Mouse (Mus musculus): ENCODE measurements around the gene Slc5a4a. TPM values are rescaled to one million over a fixed set of nuclear protein-coding genes. Genes with fewer than 3 reads are reported as not detected.

Slc5a4a gene
- polyA plus RNA-seq (2014; fragmentation: Nextera tagmentation; extraction: Ambion mirVana): not detected in 2 replicates

DNA sequence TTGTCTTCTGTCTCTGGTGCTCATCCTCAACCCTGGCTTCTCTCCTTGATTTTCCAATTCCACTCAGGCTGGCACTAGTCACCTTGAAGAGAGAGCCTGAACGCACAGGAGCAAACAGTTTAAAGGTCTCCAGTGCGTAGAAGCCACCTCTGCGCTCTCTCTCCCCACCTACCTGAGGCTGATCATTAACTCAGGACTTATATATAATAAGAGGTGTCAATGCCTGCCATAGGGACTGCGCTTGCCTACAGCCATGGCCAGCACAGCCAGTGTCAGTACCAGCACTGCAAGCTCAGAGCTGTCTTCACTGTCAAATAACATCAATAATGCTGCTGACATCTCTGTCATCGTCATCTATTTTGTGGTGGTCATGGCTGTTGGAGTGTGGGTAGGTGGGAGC lies at the start of gene Slc5a4a:
Gene Slc5a4a (plus strand): TSS at position 174 of the 400 bp plus-strand sequence.
- H3K9ac ChIP-seq (ENCODE audit: low read length): no peak within 1 kb of the TSS
- DNase-seq (ENCODE audit: low spot score) (no peak), ATAC-seq (ENCODE audit: insufficient read depth, low FRiP score, low TSS enrichment) (no peak)
- WGBS: 93% methylated on average over 5 of the region's 5 CpGs
- no peaks in the 10 kb centered on the region for H3K9me3 ChIP-seq (ENCODE audit: control insufficient read depth, low read length)
- H3K27me3 ChIP-seq (ENCODE audit: control insufficient read depth, insufficient read depth, low read length): no peaks in the 10 kb centered on the region
- H3K4me2 ChIP-seq (ENCODE audit: low read depth): no peak within 1 kb of the TSS
- H3K4me3 ChIP-seq (ENCODE audit: low read depth, low read length): no peak within 1 kb of the TSS
- H3K4me1 ChIP-seq (ENCODE audit: control insufficient read depth, insufficient read depth, low read length): no peaks in the 10 kb centered on the region
- H3K36me3 ChIP-seq (ENCODE audit: control insufficient read depth, insufficient read depth, low read length): no peaks in the 10 kb centered on the region
- no peak within 1 kb of the TSS for H3K27ac ChIP-seq (ENCODE audit: low read depth, low read length)

DNA sequence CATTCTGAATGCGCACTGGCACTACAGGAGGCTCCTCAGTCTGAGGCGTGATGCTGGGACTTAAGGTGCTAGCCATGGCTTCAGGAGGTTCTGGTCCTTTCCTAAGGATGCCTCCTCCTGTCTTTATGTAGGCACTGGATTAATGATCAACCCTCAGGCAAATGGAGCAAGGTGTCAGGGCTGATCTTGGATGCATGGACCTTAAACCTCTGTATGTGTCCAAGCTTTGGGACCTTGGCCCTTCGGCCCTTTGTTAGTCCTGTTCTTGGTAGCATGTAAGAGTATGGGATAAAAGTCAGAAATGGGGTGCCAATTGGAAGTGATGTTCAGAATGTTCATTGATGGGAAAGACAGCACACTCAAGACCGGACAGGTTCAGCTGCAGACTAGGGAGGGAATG lies 36.4 kb upstream of the Slc5a4a start, which contains the start of gene Slc5a4b:
Gene Slc5a4b (minus strand): TSS at position 101 of the 400 bp plus-strand sequence.
- no peak within 1 kb of the TSS for H3K9ac ChIP-seq (ENCODE audit: low read length)
- ATAC-seq (ENCODE audit: insufficient read depth, low FRiP score, low TSS enrichment): no peak
- no peaks in the 10 kb centered on the region for H3K4me1 ChIP-seq (ENCODE audit: control insufficient read depth, insufficient read depth, low read length)
- 93% methylated on average over 4 of the region's 4 CpGs for WGBS
- H3K36me3 ChIP-seq (ENCODE audit: control insufficient read depth, insufficient read depth, low read length): no peaks in the 10 kb centered on the region
- no peaks in the 10 kb centered on the region for H3K27me3 ChIP-seq (ENCODE audit: control insufficient read depth, insufficient read depth, low read length)
- H3K4me2 ChIP-seq (ENCODE audit: low read depth): no peak within 1 kb of the TSS
- no peak within 1 kb of the TSS for H3K4me3 ChIP-seq (ENCODE audit: low read depth, low read length)
- H3K9me3 ChIP-seq (ENCODE audit: control insufficient read depth, low read length): no peaks in the 10 kb centered on the region
- DNase-seq (ENCODE audit: low spot score): no peak
- H3K27ac ChIP-seq (ENCODE audit: low read depth, low read length): no peak within 1 kb of the TSS

DNA sequence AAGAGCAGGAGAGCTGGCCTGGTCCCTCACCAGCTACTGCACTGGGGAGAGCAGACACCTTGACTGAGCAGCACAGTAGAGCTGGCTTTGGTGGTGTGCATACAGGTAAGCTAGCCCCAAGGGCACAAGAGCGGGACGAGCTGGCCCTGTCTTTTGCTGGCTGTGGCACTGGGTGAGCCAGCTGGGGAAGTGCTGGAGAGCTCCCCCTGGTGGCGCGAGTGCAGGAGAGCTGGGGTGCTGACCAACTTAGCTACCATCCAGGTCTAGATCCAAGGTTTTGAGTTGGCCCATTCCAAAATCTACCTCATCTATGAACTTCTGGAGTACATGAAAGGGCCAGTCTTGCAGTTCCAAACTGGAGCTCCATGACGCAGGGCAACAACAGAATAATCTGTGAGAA lies 29.3 kb upstream of the Slc5a4a start:
- H3K9me3 ChIP-seq (ENCODE audit: control insufficient read depth, low read length): no peaks in the 10 kb centered on the region
- no peaks in the 10 kb centered on the region for H3K36me3 ChIP-seq (ENCODE audit: control insufficient read depth, insufficient read depth, low read length)
- H3K4me3 ChIP-seq (ENCODE audit: low read depth, low read length): no peak overlapping the region
- ATAC-seq (ENCODE audit: insufficient read depth, low FRiP score, low TSS enrichment): no peak
- no peaks in the 10 kb centered on the region for H3K27me3 ChIP-seq (ENCODE audit: control insufficient read depth, insufficient read depth, low read length)
- H3K4me2 ChIP-seq (ENCODE audit: low read depth): no peak overlapping the region
- WGBS: 35% methylated on average over 5 of the region's 5 CpGs
- no peak overlapping the region for H3K9ac ChIP-seq (ENCODE audit: low read length)
- H3K4me1 ChIP-seq (ENCODE audit: control insufficient read depth, insufficient read depth, low read length): no peaks in the 10 kb centered on the region
- peak; percentile 52 for DNase-seq (ENCODE audit: low spot score)
- no peak overlapping the region for H3K27ac ChIP-seq (ENCODE audit: low read depth, low read length)

DNA sequence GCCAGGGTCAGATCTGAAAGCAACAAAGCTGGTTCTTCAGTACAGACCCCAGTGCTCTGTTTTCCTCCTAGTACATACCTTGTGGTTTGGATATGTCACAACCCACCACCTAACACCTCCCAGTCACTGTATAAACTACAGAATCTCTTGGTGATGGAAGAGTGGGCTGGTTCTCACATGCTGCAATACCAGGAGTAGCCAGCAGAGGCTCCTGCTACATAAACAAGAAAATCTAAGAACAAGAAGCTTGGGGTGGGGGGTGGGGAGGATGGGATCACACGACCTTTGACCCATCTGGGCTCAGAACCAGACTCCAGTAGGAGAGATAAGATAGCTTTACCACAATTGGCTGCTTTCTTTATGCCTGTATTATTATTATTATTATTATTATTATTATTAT lies 28.5 kb upstream of the Slc5a4a start:
- Histone ChIP-seq H3K27me3 (ENCODE audit: control insufficient read depth, insufficient read depth, low read length) (no peaks in the 10 kb centered on the region), H3K36me3 (ENCODE audit: control insufficient read depth, insufficient read depth, low read length) (no peaks in the 10 kb centered on the region), H3K4me3 (ENCODE audit: low read depth, low read length) (no peak overlapping the region), H3K9me3 (ENCODE audit: control insufficient read depth, low read length) (no peaks in the 10 kb centered on the region), H3K27ac (ENCODE audit: low read depth, low read length) (no peak overlapping the region), H3K4me2 (ENCODE audit: low read depth) (no peak overlapping the region), H3K9ac (ENCODE audit: low read length) (no peak overlapping the region), H3K4me1 (ENCODE audit: control insufficient read depth, insufficient read depth, low read length) (no peaks in the 10 kb centered on the region)
- DNase-seq (ENCODE audit: low spot score) (peak; percentile 40), ATAC-seq (ENCODE audit: insufficient read depth, low FRiP score, low TSS enrichment) (no peak)
- 17% methylated on average over 1 of the region's 1 CpGs for WGBS

DNA sequence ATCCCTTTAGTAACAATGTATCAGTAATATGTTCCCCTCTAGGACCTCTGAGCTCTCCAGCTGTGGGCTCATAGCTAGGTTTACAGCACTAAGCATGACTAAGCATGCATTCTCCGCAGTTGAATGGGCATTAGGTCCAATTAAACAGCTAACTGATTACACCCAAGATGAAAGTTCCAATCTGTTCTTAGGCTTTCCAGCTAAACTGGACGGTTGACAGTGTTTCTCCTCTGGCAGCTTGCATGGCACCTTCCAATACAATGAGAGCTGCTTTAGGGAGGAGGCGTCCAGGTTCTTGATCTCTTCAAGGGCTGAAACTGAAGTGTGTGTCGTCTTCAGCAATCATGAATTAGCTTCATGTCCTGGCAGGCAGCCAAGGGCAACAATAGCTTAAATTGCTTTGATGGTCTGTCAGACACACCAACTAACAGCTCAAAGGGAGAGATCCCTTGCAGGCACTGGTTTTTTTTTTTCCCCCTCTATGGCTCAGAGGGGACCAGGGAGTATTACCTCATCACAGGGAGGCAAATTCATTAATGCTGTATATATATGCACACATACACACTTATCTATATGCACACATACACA lies 27.0 kb upstream of the Slc5a4a start:
- DNase-seq (ENCODE audit: low spot score) (no peak), ATAC-seq (ENCODE audit: insufficient read depth, low FRiP score, low TSS enrichment) (no peak)
- H3K27me3 ChIP-seq (ENCODE audit: control insufficient read depth, insufficient read depth, low read length): no peaks in the 10 kb centered on the region
- H3K4me1 ChIP-seq (ENCODE audit: control insufficient read depth, insufficient read depth, low read length): no peaks in the 10 kb centered on the region
- no peak overlapping the region for H3K27ac ChIP-seq (ENCODE audit: low read depth, low read length)
- no peak overlapping the region for H3K9ac ChIP-seq (ENCODE audit: low read length)
- H3K4me3 ChIP-seq (ENCODE audit: low read depth, low read length): no peak overlapping the region
- H3K4me2 ChIP-seq (ENCODE audit: low read depth): no peak overlapping the region
- no peaks in the 10 kb centered on the region for H3K36me3 ChIP-seq (ENCODE audit: control insufficient read depth, insufficient read depth, low read length)
- 53% methylated on average over 4 of the region's 4 CpGs for WGBS
- H3K9me3 ChIP-seq (ENCODE audit: control insufficient read depth, low read length): no peaks in the 10 kb centered on the region

DNA sequence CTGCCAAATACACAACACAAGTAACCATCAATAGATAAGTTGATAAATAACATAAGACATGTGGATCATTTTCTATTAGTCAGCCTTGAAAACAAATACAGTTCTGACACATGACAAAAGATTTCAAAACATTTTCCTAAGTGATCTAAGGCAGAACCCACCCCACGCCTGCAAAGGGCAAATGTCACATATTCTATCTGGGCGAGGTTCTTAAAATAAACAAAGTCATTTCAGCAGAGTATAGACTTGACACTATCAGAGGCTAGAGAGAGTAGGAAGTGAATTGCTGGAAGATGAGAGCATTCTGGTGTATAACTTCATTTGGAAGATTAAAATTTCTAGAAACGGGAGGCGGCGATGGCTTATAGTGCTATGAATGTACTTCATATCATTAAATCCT lies 25.8 kb upstream of the Slc5a4a start:
- no peaks in the 10 kb centered on the region for H3K9me3 ChIP-seq (ENCODE audit: control insufficient read depth, low read length)
- H3K27ac ChIP-seq (ENCODE audit: low read depth, low read length): no peak overlapping the region
- H3K36me3 ChIP-seq (ENCODE audit: control insufficient read depth, insufficient read depth, low read length): no peaks in the 10 kb centered on the region
- H3K27me3 ChIP-seq (ENCODE audit: control insufficient read depth, insufficient read depth, low read length): no peaks in the 10 kb centered on the region
- no peak overlapping the region for H3K4me2 ChIP-seq (ENCODE audit: low read depth)
- H3K9ac ChIP-seq (ENCODE audit: low read length): no peak overlapping the region
- DNase-seq (ENCODE audit: low spot score): no peak
- WGBS: 82% methylated on average over 5 of the region's 5 CpGs
- H3K4me3 ChIP-seq (ENCODE audit: low read depth, low read length): no peak overlapping the region
- ATAC-seq (ENCODE audit: insufficient read depth, low FRiP score, low TSS enrichment): no peak
- H3K4me1 ChIP-seq (ENCODE audit: control insufficient read depth, insufficient read depth, low read length): no peaks in the 10 kb centered on the region

DNA sequence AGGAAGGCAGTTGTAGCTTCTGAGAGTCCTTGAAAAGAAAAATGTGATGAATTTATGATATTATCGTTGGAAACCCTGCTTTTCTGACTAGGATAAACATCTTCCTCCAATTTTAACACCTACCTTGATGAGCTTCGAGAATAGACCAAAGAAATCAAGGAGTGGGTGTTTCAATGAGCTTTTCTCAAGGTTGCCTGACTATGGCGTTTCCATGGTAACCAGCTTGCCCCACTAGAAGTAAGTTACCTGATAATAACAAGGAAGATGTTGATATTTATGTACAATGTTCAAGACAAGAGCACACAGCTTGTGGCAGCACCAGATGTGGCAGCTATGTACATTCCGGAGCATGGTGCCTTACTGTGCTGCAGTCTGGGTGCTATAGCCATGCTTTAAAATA lies 14.7 kb upstream of the Slc5a4a start:
- H3K9ac ChIP-seq (ENCODE audit: low read length): no peak overlapping the region
- ATAC-seq (ENCODE audit: insufficient read depth, low FRiP score, low TSS enrichment): no peak
- H3K27ac ChIP-seq (ENCODE audit: low read depth, low read length): no peak overlapping the region

DNA sequence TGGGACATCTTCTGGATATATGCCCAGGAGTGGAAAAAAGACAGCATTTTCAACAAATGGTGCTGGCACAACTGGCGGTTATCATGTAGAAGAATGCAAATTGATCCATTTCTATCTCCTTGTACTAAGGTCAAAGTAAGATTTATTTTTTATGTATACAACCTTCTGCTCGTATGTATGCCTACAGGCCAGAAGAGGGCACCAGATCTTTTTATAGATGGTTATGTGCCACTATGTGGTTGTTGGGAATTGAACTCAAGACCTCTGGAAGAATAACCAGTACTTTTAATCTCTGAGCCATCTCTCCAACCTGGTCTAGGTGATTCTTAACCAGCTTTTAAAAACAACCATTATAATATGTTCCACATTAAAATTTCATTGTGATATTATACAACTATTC lies 10.9 kb upstream of the Slc5a4a start:
- no peak overlapping the region for H3K27ac ChIP-seq (ENCODE audit: low read depth, low read length)
- DNase-seq (ENCODE audit: low spot score) (no peak), ATAC-seq (ENCODE audit: insufficient read depth, low FRiP score, low TSS enrichment) (no peak)
- no peaks in the 10 kb centered on the region for H3K9me3 ChIP-seq (ENCODE audit: control insufficient read depth, low read length)
- no peaks in the 10 kb centered on the region for H3K36me3 ChIP-seq (ENCODE audit: control insufficient read depth, insufficient read depth, low read length)
- no peak overlapping the region for H3K4me2 ChIP-seq (ENCODE audit: low read depth)
- no peaks in the 10 kb centered on the region for H3K27me3 ChIP-seq (ENCODE audit: control insufficient read depth, insufficient read depth, low read length)
- no peak overlapping the region for H3K4me3 ChIP-seq (ENCODE audit: low read depth, low read length)
- WGBS: 92% methylated on average over 2 of the region's 2 CpGs
- H3K4me1 ChIP-seq (ENCODE audit: control insufficient read depth, insufficient read depth, low read length): no peaks in the 10 kb centered on the region
- H3K9ac ChIP-seq (ENCODE audit: low read length): no peak overlapping the region

More for the DNA sequence above, 14.7 kb upstream of the Slc5a4a start:
- WGBS: 78% methylated on average over 4 of the region's 4 CpGs
- no peak overlapping the region for H3K4me3 ChIP-seq (ENCODE audit: low read depth, low read length)
- H3K4me1 ChIP-seq (ENCODE audit: control insufficient read depth, insufficient read depth, low read length): no peaks in the 10 kb centered on the region
- no peaks in the 10 kb centered on the region for H3K36me3 ChIP-seq (ENCODE audit: control insufficient read depth, insufficient read depth, low read length)
- DNase-seq (ENCODE audit: low spot score): no peak
- H3K4me2 ChIP-seq (ENCODE audit: low read depth): no peak overlapping the region
- H3K27me3 ChIP-seq (ENCODE audit: control insufficient read depth, insufficient read depth, low read length): no peaks in the 10 kb centered on the region
- H3K9me3 ChIP-seq (ENCODE audit: control insufficient read depth, low read length): no peaks in the 10 kb centered on the region

DNA sequence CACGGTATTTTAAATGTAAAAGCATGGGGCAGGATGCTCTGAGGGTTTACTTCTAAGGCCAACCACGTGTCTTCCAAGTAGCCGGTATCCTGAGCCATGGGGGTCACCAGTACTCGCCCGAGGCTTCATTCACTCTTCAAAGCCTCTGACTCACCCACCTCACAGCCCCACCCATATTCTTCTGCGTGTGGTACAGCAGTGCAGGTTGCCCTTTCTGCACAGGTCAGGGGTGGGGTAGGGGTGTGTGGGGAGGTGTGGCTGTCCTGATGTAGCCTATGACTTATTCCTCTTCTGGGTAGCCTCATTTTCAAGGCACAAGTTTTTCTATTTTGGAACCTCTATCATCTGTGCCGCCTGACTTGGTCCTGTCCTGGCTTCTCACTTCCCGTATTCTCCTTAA lies 405 bp upstream of the Slc5a4a start:
- no peaks in the 10 kb centered on the region for H3K4me1 ChIP-seq (ENCODE audit: control insufficient read depth, insufficient read depth, low read length)
- no peaks in the 10 kb centered on the region for H3K27me3 ChIP-seq (ENCODE audit: control insufficient read depth, insufficient read depth, low read length)
- ATAC-seq (ENCODE audit: insufficient read depth, low FRiP score, low TSS enrichment) (no peak), DNase-seq (ENCODE audit: low spot score) (no peak)
- H3K36me3 ChIP-seq (ENCODE audit: control insufficient read depth, insufficient read depth, low read length): no peaks in the 10 kb centered on the region
- H3K9me3 ChIP-seq (ENCODE audit: control insufficient read depth, low read length): no peaks in the 10 kb centered on the region
- no peak overlapping the region for H3K27ac ChIP-seq (ENCODE audit: low read depth, low read length)
- WGBS: 73% methylated on average over 8 of the region's 8 CpGs
- H3K4me2 ChIP-seq (ENCODE audit: low read depth): no peak overlapping the region
- H3K4me3 ChIP-seq (ENCODE audit: low read depth, low read length): no peak overlapping the region
- H3K9ac ChIP-seq (ENCODE audit: low read length): no peak overlapping the region
